Mouse (Mus musculus): ENCODE measurements around the gene Tstd1.
A peak's percentile ranks its signal among the peaks of the same experiment; 100 is the strongest.

Tstd1 gene

DNA sequence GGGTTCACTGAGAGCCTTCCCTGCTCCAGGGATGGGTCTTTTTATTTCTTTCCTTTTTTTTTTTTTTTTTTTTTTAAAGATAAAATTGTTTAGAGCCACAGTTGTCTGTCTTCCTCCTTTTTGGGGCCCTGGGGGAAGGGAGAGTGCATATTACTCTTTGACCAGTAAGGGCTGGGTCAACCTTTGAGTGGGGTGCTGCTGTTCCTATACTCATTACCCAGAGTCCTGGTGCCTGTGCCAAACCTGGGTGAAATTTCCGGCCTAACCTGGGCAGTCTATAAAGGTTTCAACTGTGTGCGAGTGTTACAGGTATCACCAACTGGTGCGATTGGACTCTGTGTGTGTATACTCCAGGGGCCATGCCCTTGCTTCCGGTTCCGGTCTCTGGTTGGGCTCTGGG is at the start of gene Tstd1:
TSS of gene Tstd1 (plus strand) at position 213 of the 400 bp plus-strand sequence.
- DNase-seq = no peak

DNA sequence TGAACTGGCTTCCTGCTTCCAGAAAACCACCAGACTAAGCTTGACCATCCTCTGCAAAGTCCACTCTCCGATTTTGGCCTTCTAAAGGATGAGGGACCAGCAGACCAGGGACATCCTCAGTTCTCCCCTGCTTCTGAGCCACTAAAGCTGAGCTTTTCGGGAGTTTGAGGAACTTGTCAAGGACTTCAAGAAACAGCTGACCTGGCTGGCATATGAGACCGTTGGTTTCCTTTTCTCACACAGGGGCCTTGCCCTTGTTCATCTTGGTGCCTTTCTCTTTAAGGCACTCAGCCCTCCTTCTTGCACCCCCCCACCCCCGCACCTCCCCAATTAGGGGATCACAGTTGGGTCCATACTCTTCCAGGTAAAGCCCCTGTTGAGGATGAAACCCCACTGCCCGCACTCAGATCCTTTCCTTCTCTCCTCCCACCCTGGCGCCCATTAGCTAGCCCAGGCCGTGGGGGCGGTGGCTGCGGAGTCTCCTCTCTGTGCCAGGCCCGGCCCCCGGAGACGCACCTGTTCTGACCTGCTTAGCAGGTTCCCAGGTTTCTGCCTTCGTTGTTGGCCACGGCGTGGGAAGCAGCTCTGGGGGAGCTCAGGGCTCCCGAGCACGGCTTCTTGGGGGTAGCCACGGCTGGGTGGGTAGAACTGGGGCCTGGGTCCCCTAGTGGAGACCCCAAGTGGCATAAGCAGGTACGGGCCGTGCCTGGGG is 48.7 kb upstream of the Tstd1 start, which contains the start of gene Nectin4:
TSS of gene Nectin4 (plus strand) at position 255 of the 712 bp plus-strand sequence.
- no peak for DNase-seq

DNA sequence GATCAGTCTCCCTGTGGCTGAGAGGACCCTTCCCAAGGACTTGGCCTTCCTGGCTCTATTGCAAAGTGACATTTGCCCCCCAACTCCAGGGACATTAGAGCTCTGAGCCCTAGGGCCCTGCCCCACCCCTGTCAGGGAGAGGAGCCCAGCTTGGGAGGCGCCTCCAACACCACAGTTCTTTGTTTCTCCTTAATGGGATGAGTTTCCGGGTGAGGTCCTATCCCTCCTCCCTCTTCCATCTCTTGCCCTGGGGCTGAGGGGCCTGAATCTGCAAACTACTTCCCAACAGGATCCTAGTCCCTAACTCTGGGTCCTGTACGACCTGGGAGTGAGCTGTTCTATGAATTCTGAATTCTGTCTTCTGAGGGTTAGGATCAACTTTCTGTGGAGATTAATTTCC is 45.8 kb upstream of the Tstd1 start:
- DNase-seq = no peak

DNA sequence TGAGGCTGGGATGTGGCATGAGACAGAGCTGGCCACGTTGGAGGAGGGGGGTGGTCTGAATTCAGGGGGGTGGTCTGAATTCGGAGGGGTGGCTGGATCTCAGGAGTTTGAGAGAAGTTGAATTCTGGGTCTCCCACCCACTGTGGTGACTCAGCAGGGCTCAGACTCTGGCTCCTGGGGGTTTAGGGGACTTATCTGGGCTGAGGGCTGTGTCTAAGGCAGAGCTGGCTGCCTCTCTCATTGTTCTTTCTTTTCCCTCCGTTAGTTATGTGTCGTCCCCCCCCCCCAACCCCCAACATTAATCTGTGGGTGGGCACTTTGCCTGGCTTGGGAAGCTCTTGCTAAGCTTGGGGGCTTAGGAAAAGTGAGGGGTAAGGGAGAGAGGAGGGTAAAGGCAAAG is 44.7 kb upstream of the Tstd1 start:
- no peak for DNase-seq

DNA sequence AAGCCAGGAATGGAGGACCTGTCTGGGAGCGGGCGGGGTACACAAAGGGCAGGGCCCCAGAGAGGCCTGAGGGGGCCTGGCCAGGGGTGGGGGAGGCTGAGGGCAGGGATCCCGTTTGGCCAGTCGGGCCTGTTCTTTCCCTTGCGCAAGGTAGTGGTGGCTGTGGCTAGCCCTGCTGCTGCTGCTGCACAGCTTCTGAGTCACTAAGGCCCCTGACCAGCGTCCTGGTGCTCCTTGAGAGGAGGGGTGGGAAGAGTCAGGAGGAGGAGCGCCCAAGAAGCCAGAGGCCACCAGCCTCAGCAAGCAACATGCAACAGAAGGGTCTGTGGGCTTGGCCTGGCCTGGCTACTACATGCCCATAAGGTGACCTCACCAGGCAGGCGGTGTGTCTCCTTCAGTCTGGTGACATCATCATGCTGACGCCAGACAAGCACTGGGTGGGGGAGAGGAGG is 43.0 kb upstream of the Tstd1 start:
- DNase-seq = no peak

DNA sequence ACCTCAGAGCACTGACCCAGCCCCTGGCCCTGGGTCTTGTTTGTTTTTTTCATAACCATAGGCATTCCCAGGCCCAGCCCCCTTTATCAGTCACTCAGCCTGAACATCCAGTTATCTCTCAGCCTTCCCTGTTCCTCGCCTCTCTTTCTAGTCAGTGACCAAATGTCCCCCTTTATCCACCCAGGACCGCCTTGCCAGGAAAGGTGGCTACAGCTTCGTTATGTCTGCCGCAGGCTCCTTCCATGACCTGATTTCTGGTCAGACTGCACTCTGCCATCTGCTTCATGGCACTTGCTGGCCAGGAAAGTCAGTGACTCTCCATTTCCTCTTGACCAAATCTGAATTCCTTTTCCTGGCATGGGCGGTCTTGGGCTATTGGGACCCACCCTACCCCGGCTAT is 40.4 kb upstream of the Tstd1 start:
- peak; percentile 53 to 60 for DNase-seq

DNA sequence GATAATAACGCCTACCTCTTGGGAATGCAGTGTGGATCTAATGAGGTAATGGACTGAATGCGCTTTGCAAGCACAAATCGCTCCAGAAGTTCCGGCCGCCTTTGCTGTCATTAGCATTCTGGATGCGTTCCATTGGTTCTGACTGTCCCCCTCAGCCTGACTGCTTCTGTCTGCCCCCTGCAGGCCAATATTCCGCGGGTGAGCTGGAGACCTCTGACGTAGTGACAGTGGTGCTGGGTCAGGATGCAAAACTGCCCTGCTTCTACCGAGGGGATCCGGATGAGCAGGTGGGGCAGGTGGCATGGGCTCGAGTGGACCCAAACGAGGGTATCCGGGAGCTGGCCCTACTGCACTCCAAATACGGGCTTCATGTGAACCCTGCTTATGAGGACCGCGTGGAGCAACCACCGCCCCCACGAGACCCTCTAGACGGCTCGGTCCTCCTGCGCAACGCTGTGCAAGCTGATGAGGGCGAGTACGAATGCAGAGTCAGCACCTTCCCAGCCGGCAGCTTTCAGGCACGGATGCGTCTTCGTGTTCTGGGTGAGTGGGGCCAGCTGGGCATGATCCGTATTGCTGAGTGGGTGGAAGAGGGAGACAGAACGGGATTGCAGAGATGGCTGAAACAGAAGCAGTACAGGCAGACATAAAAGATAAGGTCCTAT is 38.6 kb upstream of the Tstd1 start:
- peak; percentile 75 to 85 for DNase-seq

DNA sequence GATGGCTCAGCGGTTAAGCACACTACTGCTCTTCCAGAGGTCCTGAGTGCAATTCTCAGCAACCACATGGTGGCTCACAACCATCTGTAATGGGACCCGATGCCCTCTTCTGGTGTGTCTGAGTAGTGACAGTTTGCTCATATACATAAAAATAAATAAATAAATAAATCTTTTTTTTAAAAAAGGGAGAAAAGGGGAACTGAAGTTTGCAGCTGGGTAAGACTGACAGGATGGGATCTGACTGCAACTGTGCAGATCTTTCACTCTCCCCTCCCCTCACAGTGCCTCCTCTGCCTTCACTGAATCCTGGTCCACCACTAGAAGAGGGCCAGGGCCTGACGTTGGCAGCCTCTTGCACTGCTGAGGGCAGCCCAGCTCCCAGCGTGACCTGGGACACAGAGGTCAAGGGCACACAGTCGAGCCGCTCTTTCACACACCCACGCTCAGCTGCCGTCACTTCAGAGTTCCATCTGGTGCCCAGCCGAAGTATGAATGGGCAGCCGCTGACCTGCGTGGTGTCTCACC is 36.5 kb upstream of the Tstd1 start:
- DNase-seq = no peak

DNA sequence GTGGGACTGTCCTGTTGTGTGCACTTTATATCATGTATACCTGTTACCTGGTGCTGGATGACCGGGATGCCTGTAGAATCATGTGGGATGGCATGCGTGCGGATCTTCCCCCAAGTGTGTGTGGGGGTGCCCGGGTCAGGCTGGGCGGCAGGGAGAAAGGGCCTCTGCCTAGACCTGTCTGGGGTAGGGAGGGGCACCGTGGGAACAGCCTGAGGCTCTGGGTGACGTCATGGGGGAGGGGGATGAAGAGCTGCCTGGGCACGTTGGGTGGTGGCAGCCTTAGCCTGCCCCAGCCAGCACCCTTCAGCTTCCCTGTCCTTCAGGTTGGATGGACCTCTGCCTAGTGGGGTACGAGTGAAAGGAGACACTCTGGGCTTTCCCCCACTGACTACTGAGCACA is 34.3 kb upstream of the Tstd1 start:
- no peak for DNase-seq

DNA sequence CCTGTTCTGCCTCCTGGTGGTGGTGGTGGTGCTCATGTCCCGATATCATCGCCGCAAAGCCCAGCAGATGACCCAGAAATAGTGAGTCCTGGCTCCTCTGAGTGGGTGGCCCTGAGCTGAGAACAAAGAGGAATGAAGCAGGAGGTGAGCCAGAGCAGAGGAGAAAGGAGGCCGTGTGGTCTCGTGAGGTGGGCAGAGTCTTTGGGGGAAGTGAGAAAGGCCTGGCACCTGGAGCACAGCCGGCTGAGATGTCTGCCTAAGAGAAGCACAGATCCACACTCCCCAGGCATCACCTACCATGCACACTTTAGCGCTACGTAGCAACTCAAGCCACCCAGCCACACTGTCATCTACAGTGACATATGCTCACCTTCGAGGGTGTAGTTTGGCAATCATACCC is 33.5 kb upstream of the Tstd1 start:
- no peak for DNase-seq

DNA sequence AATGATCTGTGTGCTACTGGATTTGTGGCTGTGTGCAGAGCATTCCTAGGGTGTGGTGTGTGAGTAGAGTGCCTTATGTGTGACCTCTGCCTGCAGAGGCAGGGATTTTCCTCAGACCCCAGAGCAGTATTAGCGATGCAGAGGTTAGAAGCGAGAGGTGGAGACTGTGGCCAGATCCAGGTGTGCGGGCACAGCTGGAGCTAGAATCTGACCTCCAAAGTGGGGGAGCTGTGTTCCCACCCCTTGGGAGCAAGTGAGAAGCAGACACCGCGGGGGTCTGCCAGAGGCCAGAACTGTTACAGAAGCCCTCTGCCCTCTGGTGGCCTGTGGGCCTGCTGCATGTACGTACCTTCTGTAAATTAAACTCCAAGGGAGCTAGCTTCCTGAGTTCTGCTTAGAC is 31.6 kb upstream of the Tstd1 start:
- peak in 1 of 2 experiments; percentile 48 for DNase-seq

DNA sequence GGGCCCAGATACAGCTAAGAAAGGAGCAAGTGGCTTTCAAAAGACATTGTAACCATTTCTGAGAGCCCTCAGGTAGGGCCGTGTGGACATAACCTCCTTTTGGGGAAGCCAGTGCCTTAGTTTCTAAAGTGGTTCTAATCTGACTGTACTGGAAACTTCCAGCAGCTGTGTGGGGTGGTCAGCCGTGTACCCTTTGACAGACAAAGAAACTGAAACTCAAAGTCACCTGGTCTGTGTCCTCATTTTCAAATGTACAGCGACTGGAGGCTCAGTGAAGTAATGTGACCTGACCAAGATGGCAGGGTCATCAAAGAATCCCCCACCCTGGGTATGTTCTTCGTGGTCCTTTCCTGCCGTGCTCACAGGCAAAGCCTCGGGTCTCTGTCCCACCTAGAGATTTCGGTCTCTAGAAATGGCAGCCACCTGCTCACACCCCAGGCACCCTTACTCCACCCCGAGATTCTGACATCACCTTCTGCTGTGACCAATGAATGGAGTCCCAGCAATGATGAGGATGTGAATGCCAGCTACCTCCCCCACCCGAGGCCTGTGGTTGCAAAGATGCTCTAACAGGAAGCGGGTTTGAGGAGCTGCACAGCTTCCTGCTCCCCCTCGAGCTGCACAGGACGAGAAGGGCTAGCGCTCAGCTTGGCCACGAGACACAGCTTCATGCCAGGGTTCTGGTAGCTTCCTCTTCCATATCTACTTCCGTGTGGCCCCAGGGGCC is 30.1 kb upstream of the Tstd1 start, which contains the start of gene Arhgap30:
TSS of gene Arhgap30 (plus strand) at position 579 of the 727 bp plus-strand sequence.
- DNase-seq = no peak

DNA sequence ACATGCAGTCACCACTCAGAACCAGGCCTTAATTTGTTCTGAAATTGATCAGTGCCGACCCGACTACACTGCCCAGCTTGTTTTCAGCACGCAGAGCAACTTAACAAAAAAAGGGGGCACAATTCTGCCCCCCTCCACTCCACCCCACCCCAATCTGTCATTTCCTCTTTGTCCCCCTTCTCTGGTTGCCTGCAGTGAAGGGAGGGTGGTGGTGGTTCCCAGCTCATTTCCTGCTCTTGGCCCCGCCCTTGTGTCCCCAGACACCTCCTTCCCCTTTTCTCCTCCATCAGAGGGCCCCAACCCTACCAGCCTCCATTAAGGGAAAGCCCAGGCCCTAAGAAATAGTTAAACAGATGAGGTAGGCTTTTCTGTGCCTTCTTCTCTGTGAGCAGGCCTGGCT is 28.6 kb upstream of the Tstd1 start:
- DNase-seq = no peak

DNA sequence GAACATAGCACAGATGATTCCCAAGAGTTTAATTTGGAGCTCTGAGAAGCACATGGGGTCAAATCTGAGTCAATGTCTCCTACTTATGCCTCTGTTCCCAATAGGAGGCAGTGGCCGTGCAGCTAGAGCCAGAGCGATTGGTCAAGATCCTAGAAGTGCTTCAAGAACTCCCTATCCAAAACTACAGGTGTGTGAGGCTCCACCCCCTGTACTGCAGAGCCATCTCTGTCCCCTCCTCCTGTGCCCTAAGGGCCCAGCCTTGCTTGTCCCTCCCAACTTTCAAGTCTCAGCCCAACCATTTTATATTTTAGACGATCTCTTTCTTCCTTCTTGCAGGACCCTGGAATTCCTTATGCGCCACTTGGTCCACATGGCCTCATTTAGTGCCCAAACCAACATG is 16.9 kb upstream of the Tstd1 start:
- no peak for DNase-seq

DNA sequence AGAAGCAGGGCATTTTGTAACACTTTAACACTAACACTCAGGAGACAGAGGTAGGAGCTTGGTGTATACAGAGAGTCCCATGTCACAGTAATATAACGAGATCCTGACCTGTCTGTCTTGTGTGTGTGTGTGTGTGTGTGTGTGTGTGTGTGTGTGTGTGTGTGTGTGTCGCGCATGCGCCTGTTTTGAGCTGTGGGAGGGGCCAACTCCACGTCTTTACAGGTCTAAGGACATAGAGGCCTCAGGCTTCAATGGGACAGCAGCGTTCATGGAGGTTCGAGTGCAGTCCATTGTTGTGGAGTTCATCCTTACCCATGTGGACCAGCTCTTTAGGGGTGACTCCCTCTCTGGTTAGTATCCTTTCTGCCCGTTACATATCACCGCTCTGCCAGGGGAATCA is 15.7 kb upstream of the Tstd1 start:
- no peak for DNase-seq

DNA sequence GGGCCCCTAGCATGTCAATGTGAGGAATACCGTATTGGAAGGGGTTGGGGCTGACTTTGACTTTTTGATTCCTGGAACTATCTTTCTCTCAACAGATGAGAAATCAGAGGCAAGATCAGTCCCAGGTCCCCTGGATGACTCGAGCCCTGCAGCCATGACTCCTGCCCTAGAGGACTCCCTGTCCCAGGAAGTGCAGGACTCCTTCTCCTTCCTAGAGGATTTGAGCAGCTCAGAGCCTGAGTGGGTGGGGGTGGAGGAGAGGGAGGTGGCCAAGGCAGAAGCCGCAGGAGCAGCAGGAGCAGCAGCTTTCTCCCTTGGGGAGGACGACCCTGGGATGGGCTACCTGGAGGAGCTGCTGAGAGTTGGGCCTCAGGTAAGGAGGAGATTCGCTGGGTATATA is 11.4 kb upstream of the Tstd1 start:
- DNase-seq = no peak

DNA sequence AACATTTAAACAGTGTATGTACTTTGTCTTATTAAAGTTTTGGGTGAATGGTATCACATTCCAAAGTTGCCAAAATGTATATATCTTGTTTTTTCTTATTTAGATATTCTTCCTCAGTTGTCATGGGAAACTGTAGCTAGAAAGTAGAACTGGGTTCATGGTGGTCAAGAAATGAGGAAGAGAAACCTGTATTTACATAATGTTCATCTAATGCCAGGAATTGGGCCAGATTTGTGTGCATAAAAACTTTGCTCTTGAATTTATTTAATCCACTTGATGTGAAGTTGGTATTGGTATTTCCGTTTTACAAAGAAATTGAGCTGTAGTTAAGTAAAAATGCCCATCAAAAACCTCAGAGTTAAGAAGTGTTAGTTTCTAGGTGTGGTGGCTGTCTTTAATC is 8.4 kb upstream of the Tstd1 start:
- no peak for DNase-seq

DNA sequence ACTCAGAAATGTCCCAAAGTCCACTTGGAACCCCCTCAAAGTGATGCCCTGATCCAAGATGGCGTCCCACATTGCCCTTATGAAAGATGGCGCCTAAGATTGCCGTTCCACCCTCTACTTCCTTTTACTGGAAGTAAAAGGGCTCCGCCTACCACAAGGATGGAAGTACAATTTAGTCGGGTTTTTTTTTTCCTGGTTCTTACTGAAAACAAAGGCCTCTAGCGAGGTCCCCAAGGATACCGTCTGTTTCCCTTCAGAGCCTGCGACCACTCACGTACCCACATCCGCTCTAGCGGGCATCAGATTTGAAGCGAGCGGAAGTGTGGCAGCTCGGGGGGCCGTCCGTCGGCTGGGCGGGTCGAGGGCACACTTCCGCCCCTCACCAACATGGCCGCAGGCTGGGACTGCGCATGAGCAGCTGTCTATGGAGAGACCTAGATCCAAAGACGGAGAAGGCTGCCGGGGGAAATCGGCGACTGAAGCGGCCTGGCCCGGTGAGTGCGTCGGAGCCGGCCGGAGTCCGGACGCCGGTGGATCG is 7.7 kb upstream of the Tstd1 start, which contains the start of gene Usf1:
TSS of gene Usf1 (plus strand) at position 367 of the 538 bp plus-strand sequence.
- DNase-seq = peak; percentile 95 to 96

DNA sequence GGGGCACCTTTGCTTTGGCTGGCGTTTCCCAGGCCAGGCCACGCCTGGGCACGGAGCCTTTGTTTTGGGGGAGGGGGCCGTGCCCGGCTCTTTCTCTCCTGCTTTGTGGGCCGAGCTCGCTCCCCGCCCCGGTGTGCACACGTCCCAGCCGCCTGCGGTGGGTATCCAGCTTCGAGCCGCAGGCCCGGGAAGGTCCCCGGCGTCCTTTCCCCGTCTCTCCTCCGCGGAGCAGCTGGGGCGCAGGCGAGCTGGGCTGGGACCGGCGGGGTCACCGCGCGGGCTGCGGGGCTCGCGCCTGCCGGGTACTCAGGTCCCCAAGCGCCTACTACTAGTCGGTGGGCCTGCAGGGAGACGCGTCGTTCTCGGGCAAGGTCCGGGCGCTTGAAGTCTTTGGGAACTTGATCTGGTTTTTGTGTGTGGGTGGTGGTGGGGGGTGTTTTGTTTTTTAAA is 7.2 kb upstream of the Tstd1 start:
- DNase-seq = no peak

DNA sequence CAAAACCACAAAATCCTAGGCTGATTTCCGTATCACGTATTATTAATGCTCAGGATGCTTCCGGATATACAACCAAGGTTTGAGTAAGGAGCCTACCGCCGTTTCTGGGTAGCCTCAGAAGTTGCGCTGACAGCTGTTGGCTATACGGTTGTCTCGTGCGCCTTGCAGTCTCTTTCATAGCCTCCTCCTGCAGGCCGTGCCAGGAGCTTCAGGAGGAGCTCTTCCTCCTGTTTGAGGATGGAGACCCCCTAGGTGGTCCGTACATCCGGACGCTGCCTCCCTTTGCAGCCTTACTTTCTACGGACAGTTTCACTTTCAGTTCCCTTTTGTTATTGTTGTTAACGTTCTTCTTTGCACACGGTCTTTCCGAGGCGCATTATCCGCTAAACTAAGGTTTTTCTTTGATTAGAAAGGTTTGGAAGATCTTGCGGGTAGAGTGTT is 6.7 kb upstream of the Tstd1 start:
- DNase-seq = peak; percentile 28 to 35

DNA sequence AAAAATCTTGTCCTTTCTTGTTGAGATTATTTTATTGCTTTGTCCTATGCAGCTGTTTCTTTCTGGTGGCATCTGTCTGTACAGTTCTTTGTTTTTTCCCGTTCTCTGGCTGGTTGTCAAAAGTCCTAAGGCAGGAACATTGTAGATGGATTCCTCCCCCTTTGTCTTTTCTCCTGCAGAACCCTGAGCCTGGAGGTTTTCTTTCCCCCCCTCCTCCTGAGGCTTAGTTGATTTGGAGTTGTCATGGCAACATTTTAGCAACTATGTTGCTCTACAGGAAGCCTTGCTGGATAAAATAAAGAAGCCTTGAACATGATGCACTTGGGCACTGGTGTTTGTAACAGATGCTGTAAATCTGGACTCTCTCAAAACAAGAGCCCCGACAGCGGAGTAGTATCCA is 6.2 kb upstream of the Tstd1 start:
- DNase-seq = no peak

DNA sequence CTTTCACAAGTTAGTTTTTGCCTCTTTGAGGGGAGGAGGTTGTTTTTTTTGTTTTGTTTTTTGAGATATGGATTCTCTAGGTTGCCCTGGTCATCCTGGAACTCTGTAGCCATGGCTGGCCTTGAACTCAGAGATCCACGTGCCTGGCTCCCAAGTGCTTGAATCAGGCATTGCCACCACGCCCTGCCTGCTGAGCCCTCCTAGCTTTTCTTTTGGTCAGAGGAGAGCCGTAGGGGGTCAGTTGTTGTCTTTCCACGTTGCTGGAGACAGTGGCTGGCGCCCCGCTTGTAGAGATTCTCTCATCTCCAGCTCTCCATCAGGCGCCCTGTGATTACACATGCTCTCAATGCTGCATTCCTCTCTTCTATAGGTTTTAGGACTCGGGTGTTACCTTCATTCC is 5.1 kb upstream of the Tstd1 start:
- no peak for DNase-seq

DNA sequence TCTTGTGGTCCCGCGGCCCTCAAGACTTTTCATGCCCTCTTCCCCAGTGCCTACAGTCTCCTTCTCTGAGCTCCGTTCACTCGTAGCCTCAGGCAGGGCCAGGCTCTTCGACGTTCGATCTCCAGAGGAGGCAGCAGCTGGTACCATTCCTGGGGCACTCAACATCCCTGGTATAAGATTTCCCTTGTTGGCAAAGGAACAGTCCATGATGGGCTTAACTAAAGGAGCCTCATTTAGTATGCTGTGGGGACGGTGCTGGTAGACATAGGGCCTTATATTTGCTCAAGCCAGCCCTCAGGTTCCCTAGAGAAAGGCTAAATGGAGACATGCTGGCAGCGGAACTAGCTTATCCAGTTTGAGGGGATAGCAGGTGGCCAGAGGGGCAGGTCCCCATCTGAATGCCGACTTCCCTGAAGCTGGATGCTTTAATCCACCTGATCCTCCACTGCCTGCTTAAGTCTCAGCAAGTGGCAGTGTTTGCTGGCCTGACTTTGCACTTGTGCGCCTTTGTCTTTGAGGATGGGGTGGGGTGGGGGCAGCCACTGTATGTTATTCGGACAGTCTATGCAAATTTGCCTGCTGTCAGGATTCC is 715 bp downstream of the Tstd1 start:
- DNase-seq = no peak
